Mouse (Mus musculus) skeletal muscle tissue, postnatal 0 days (tissue): ENCODE data around the gene Sbk1. TPM values are rescaled to one million over a fixed set of nuclear protein-coding genes. Genes with fewer than 3 reads are reported as not detected.

Experiments
- polyA plus RNA-seq: library from polyadenylated mRNA; unstranded; fragments of >200 nt; fragmentation: Nextera tagmentation; extraction: Ambion mirVana; gene quantifications from 2 replicates; pipeline ENCODE4 v1.2.1, GENCODE M21; 2015

Sbk1 gene
- 14.2 and 17.3 TPM in 2 replicates for polyA plus RNA-seq

GRCm38 (mm10) chr7:126271712-126272683, at the start of gene Sbk1:
Gene Sbk1 (plus strand): TSS chr7:126272619.

Other genes with a start within 250 kb of the Sbk1 start
- 0.11 and 0.21 TPM in 2 replicates for gene Gsg1l, start 190.2 kb upstream of the Sbk1 start, polyA plus RNA-seq
- gene Xpo6, start 72.1 kb upstream of the Sbk1 start, polyA plus RNA-seq: 16.2 and 17.3 TPM in 2 replicates
- 1.6 and 1.7 TPM in 2 replicates for gene Lat, start 97.0 kb downstream of the Sbk1 start, polyA plus RNA-seq
- gene Spns1, start 104.8 kb downstream of the Sbk1 start, polyA plus RNA-seq: 27.8 and 28.4 TPM in 2 replicates
- gene Nfatc2ip, start 124.1 kb downstream of the Sbk1 start, polyA plus RNA-seq: 0.65 and 0.72 TPM in 2 replicates
- gene Cd19, start 142.3 kb downstream of the Sbk1 start, polyA plus RNA-seq: 0.17 and 0.21 TPM in 2 replicates
- 59.8 and 76.2 TPM in 2 replicates for gene Rabep2, start 156.1 kb downstream of the Sbk1 start, polyA plus RNA-seq
- gene Atp2a1, start 190.5 kb downstream of the Sbk1 start, polyA plus RNA-seq: 6,071 and 7,311 TPM in 2 replicates
- 39.5 and 42.1 TPM in 2 replicates for gene Sh2b1, start 202.8 kb downstream of the Sbk1 start, polyA plus RNA-seq
- gene Tufm, start 214.7 kb downstream of the Sbk1 start, polyA plus RNA-seq: 120 and 126 TPM in 2 replicates
- 17.2 and 18.9 TPM in 2 replicates for gene Atxn2l, start 230.8 kb downstream of the Sbk1 start, polyA plus RNA-seq